Mouse (Mus musculus) right cerebral cortex, postnatal 10 days (tissue): Measurements from ENCODE around the gene Aox2.

Experiments used
- DNase-seq, 2 experiments: peaks; one replicate each; pipeline ENCODE4 v3.0.0; 2021; ENCODE audit warnings: low spot score in 2 of 2

The Aox2 gene

GRCm38 (mm10) chr1:58278026-58278425, at the start of gene Aox2:
Gene Aox2, plus strand, starts transcription at chr1:58278326.
- DNase-seq = no peak

- DNase-seq = no peak
Observed at GRCm38 (mm10) chr1:58228916-58229315, 49.2 kb upstream of the Aox2 start.

GRCm38 (mm10) chr1:58229774-58230173, 48.4 kb upstream of the Aox2 start:
- DNase-seq = no peak

DNA sequence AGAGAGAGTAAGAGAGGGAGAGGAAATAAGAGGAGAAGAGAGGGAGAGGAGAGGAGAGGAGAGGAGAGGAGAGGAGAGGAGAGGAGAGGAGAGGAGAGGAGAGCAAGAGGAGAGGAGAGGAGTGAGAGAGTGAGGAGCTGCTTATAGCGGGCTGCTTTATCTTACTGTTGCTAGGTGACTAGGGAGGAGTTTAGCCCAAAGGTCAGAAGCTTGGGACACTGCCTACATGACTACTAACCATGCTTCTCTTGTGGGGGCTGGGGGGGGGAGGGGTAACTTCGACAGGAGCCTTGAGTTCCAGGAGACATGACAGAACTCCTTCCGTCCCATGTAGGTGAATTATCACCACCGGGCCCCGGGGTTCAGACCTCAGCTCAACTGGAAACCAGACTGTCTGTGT, 47.6 kb upstream of the Aox2 start:
- DNase-seq = no peak

DNA sequence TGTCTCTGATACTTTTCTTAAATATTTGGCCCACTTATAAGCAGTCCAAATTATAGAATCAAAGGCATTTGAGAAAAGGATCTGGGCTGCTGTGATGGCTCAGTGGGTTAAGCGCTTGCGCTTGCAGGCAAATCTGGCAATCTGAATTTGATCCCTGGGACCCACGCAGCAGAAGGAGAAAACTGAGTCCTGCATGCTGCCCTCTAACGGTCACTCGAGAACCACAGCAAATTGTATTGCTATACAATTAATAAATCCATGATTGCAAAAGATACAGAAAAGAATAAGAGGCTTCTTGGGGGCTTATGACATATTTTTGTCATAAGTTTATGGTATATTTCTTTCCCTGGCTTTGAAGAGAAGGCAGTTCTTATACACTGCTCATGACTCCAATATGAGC, 42.7 kb upstream of the Aox2 start:
- no peak for DNase-seq

DNA sequence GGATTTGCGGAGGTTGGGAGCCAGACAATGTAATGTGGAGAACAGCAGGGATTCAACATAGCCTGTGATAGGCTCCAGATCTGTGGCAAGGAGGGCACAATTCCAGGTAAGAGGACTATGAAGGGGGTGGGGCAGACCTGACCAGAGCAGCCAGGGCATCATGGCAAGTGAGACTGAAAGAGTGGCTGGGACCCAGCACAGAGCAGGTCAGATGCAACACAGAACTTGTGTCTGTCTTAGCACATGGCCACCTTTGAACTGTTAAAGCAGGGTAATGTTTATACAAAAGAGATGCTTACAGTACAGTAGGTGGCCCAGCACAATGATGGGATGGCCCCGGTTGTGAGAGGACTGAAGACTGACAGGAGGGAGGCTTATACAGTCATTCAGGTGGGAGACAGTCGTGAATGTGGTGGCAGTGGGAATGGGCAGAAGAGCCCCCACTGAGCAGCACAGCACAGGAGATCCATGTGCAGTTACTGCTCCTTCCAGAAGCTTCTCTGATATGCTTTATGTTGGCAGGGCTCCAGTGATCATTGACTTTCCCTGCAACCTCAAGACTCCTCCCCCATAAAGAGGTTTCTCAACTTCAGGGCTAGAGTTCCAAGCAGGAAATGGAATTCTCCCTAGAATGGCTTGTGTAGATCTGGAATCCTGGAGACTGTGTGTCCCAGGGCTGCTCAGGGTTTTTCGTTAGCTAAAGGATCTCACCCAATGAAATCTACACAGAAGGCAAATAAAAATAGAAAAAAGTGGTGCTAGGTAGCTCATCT, 40.4 kb upstream of the Aox2 start:
- no peak for DNase-seq

GRCm38 (mm10) chr1:58238440-58238839, 39.7 kb upstream of the Aox2 start:
- no peak for DNase-seq

DNA sequence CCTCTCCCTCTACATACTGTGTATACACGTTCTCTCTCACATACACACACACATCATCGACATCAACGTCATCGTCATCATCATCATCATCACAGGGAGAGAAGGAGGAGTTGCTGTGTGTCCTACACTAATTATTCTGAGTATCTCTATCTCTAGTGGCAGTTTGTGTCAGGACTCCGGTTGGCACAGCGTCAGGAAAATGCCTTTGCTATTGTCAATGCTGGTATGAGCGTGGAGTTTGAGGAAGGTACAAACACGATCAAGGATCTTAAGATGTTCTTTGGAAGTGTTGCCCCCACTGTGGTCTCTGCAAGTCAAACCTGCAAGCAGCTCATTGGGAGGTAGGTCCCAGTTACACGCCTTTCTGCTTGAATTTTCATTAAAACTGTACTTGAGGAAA, 39.2 kb upstream of the Aox2 start:
- no peak for DNase-seq

DNA sequence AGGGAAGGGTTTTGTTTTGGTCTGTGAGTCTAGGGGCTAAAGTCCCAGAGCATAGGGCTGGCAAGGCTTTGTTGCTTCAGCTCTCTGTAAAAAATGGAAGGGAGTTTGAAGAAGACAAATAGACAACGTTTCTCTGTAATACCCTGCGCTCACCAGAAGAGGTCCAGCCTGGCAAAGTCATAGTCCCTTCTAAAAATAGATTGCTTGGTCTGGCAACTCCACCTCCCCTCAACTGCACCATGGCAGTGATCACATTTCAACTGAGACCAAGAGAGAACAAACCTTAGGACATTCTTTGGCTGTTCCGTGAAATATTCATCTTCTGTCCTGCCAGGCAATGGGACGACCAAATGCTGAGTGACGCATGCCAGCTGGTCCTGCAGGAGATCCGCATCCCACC, 37.8 kb upstream of the Aox2 start:
- DNase-seq = no peak

- DNase-seq = no peak
Observed at GRCm38 (mm10) chr1:58244487-58244886, 33.6 kb upstream of the Aox2 start.

GRCm38 (mm10) chr1:58248518-58248917, 29.6 kb upstream of the Aox2 start:
- no peak for DNase-seq

DNA sequence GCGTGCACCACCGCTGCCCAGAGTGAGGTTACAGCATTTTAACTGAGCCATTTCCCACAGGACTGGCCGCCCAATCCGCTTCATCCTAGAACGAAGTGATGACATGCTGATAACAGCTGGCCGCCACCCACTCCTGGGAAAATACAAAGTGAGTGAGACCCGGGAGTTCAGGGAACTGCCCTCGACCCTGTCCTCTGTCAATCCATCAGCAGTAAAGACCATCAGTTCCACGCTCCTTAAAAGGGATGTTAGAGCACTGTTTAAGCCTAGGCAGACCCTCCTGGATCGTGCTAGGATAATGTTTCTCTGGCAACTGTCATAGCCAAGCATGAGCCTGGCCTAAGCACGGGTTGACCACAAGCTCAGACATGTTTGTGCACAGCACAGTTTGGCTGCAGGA, 24.7 kb upstream of the Aox2 start:
- no peak for DNase-seq

DNA sequence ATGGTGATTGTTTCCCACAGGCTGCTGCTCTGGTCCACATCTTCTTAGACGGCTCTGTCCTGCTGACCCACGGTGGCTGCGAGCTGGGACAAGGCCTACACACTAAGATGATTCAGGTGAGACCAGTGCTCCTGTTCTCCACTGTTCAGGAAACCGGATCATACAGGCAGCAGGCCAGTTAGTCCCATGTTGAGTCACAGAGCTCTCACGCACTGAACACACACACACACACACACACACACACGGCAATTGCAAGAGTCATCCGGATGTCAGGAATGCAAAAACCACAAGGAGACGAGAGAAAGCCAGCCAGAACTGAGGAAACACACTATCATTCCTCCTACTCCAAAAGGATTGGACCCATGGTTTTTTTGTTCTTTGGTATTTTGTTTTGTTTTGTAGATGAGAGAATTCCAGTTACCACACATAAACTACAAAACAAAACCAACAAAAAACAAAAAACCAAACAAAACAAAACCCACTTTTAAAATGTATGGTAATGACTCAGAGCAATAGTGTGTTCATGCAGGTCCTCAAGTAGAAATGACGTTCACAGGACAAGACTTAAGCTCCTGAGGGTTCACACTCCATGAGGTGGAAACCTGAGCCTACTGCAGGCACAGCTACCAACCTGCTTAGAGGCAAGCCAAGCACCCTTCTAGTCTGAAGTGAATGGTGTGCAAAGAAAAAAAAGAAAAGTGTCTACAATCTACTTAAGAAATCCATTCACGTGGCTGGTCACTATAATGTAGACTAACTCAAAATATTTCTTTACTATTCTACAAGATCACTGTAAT, 20.7 kb upstream of the Aox2 start:
- DNase-seq = no peak

GRCm38 (mm10) chr1:58260311-58260710, 17.8 kb upstream of the Aox2 start:
- DNase-seq = no peak

DNA sequence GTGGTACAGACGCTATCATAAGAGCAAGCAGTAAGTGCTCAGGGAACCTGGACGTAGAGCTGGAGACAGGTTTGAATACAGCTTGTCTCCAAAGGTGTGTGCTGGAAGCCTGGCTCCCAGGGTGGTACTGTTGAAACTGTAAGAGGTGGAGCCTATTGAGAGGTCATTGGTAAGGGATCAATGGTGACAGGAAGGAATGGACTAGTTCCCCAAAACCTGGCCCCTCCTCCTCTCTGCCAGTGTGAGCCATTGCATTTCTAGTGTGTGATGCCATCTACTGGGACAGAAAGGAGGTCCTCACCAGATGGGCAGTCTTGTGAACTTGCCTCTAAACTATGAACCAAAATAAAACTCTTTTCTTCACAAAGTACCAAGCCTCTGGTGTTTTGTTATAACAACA, 9.9 kb upstream of the Aox2 start:
- DNase-seq = no peak

DNA sequence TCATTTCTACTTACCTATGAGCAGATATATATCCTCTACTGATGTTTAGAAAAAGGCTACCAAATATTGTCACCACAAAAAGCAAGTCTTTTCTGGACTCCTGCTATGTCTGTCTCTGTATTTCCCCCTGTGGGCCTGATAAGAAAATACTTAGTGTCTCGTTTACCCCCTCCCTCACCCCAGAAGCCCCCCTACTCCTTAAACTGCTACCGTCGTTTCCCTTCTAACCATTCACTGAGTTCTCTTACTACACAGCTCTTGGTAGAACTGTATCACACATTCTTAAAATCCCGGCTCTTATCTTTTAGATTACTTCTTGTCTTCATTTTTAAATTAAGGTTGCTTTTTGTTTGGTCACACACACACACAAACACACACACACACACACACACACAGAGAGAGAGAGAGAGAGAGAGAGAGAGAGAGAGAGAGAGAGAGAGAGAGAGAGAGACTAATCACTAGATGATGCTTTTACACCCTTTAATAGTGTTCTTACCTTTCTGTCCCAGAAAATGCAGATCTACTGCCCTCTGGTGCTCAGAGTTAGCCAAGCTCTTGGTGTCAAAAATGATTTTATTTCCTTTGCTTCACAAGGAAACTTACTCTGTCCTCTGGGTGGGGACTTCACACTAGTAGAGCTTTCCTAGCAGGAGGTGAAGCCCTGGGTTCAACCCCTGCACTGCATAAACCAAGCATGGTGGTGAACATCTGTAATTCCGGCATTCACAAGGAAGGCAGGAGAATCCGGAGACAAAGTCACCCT, 7.1 kb upstream of the Aox2 start:
- DNase-seq = peak; percentile 58 to 81

DNA sequence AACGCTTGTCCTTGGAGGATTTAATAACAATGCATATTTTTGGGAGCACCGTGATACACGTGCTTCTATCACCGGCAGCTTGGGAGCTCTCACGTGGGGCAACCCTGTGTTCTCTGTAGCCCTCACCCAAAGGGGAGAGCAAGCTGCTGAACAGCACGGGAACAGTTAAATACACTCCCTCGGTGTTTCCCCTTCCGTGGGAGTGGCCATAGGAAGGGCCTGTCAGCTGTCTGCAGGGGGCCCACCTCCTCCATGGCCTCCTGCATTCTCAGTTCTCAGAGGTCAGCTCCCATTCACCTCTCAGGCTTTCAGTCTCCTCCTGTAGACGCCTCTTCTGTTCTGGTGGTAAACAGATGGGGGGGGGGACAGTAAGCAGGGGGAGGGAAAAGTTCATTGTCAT, 2.2 kb upstream of the Aox2 start:
- DNase-seq = no peak

DNA sequence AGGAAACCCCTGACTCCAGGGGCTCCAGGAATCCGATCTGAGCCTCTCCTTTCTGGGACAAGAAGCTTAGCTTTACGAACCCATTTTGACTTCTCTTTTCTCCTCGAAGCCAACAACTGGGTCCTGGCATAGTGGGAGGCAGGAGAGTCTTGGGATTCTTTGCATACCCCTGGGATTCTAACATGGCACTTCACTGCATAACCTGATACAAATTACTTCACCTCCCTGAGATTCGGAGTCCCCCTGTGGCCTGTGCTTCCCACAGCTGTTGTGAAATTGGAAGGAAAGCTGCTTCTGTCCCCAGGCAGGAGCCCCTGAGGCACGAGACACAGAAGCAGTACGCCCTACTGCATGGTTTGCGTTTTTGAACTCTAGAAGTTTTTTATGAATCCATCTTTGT, 387 bp downstream of the Aox2 start:
- no peak for DNase-seq

DNA sequence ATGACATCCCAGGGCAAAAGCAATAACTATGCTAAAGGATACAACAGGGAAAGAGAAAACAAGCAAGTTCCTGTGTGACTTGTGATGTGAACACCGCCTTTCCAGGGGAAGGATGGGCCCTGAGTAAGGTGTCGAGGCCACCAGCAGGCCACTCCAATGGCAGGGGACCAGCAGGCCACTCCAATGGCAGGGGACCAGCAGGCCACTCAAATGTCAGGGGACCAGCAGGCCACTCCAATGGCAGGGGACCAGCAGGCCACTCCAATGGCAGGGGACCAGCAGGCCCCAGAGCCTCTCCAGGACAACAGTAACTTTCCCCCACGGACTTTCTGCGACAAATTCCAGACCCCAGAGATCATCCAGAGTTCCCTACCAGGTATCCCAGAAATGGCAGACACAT, 2.3 kb downstream of the Aox2 start:
- DNase-seq = no peak

DNA sequence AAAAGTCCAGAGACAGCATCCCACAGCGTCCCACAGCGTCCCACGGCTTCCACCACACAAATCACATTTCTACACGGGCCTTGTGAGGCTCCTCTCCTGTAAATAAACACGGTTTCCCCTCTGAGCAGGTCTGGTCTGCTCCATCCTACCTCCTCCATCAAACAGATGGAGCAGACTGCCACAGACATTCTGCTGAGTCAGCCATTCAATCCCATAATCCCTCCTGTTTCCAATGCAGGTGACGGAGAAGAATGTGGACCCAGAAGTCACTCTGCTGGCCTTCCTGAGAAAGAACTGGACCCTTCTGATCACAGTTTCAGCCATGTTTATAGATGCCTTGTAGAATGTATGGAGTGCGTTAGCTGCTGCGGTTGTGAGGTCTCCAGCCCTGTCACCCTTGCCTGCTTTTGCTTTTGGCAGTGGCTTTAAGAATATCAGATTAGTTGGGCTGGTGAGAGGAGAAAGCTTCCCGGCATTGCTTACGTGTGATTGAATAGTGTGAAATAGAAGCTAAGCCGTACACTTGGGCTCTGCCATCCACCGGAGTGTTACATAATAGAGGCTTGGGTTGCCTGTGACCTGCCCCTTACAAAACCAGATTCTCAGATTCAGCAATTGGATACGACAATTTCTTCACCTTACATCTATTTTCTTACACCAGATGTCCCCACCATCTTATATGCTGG, 3.0 kb downstream of the Aox2 start:
- DNase-seq = no peak

DNA sequence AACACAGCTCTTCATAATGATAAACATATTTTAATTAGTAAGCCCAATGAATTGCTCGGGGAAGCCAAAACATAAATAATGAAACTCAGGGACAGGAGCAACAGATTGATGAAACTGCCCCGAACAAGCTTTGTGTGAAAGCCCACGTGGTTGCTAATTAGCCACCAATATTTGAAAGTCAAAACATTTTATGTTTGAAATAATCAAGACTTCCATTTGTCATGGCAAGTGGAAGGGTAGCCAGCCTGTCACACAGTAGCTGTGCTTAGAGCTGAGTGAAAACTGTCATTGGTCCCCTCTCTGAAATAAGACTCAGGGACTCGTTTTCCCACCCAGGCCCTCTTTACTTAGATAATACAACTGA, 3.5 kb downstream of the Aox2 start:
- DNase-seq = no peak

- DNase-seq = no peak
Observed at GRCm38 (mm10) chr1:58284505-58284904, 6.4 kb downstream of the Aox2 start.
